Mouse (Mus musculus) megakaryocyte-erythroid progenitor cell, adult 5-6 weeks (primary cell): ENCODE results near the gene Efcab6. TPM values are rescaled to one million over a fixed set of nuclear protein-coding genes. Genes with fewer than 3 reads are reported as not detected.

Source experiments
- ATAC-seq: replicated peaks from 2 replicates; pipeline ENCODE4 v1.8.0; 2016; ENCODE audit warnings: mild to moderate bottlenecking, inconsistent platforms; ENCODE audit not compliant: severe bottlenecking, poor library complexity, low FRiP score, low TSS enrichment
- total RNA-seq, 2 experiments: library from RNA; stranded (forward) in 1 of 2; stranded (reverse) in 1 of 2; fragments of 200-1000, 215-1000 nt in 1 of 2; fragments of >200 nt in 1 of 2; fragmentation: Nextera tagmentation in 1 of 2; gene quantifications; 2 replicates each; pipeline ENCODE4 v1.2.3; 2014 to 2017

The Efcab6 gene
- total RNA-seq, 2 experiments from 2014 or later = not detected

- ATAC-seq = no peak
Observed at GRCm38 (mm10) chr15:83906472-83906871, 158.7 kb downstream of the Efcab6 start.

- no peak for ATAC-seq
Observed at GRCm38 (mm10) chr15:83897286-83897685, 167.9 kb downstream of the Efcab6 start.

GRCm38 (mm10) chr15:83896011-83896410 is 169.2 kb downstream of the Efcab6 start:
- ATAC-seq = no peak

- ATAC-seq = no peak
Observed at GRCm38 (mm10) chr15:83894261-83894660, 170.9 kb downstream of the Efcab6 start.

- no peak for ATAC-seq
Observed at GRCm38 (mm10) chr15:83892871-83893270, 172.3 kb downstream of the Efcab6 start.

- ATAC-seq = no peak
Observed at GRCm38 (mm10) chr15:83884291-83884690, 180.9 kb downstream of the Efcab6 start.

GRCm38 (mm10) chr15:83883821-83884220 is 181.4 kb downstream of the Efcab6 start:
- ATAC-seq = no peak

- no peak for ATAC-seq
Observed at GRCm38 (mm10) chr15:83879845-83880244, 185.3 kb downstream of the Efcab6 start.

- no peak for ATAC-seq
Observed at GRCm38 (mm10) chr15:83877898-83878297, 187.3 kb downstream of the Efcab6 start.

- ATAC-seq = no peak
Observed at GRCm38 (mm10) chr15:83877155-83877866, 187.9 kb downstream of the Efcab6 start.

GRCm38 (mm10) chr15:83870936-83871335 is 194.2 kb downstream of the Efcab6 start:
- ATAC-seq = no peak

GRCm38 (mm10) chr15:83865626-83866025 is 199.6 kb downstream of the Efcab6 start:
- ATAC-seq = no peak

- no peak for ATAC-seq
Observed at GRCm38 (mm10) chr15:83857129-83857528, 208.1 kb downstream of the Efcab6 start.

- ATAC-seq = no peak
Observed at GRCm38 (mm10) chr15:83853400-83853811, 211.8 kb downstream of the Efcab6 start.

GRCm38 (mm10) chr15:83848193-83848592 is 217.0 kb downstream of the Efcab6 start:
- no peak for ATAC-seq

GRCm38 (mm10) chr15:83847512-83847911 is 217.7 kb downstream of the Efcab6 start:
- no peak for ATAC-seq

GRCm38 (mm10) chr15:83846592-83846991 is 218.6 kb downstream of the Efcab6 start:
- no peak for ATAC-seq

- no peak for ATAC-seq
Observed at GRCm38 (mm10) chr15:83845734-83846133, 219.4 kb downstream of the Efcab6 start.

- no peak for ATAC-seq
Observed at GRCm38 (mm10) chr15:83842915-83843789, 222.0 kb downstream of the Efcab6 start.

GRCm38 (mm10) chr15:83842419-83842818 is 222.8 kb downstream of the Efcab6 start:
- ATAC-seq = no peak
